Mouse (Mus musculus): ENCODE measurements at regions not wholly inside any gene's neighbourhood (a gene's known extent, or its start where the extent isn't known, plus 50 kb on each side); places are given as distances from the start of the nearest gene placed in this dataset.

GRCm38 (mm10) chr3:42582311-42582710, 839.9 kb downstream of the D3Ertd751e start:
- TF ChIP-seq CTCF (IDR thresholded peaks at IDR 0.05; ENCODE audit: low read depth, low read length) (no peak), POLR2A (IDR thresholded peaks at IDR 0.05; ENCODE audit: extremely low read depth, insufficient read depth, low read length) (no peak)

All from liver, adult 2 months (tissue).